Mouse (Mus musculus) bone marrow, adult 2 months (tissue): ENCODE data around the gene Mmp24. TPM values are rescaled to one million over a fixed set of nuclear protein-coding genes. Genes with fewer than 3 reads are reported as not detected.

Experiments
- H3K27ac ChIP-seq: fragments of 200-500 bp; 2 replicates; pipeline ENCODE4 v1.5.1; 2012; ENCODE audit warnings: low read depth, mild to moderate bottlenecking, control low read depth, inconsistent platforms, low read length; ENCODE audit not compliant: control insufficient read depth, poor library complexity, insufficient read depth
- H3K4me1 ChIP-seq: fragments of 200-500 bp; 2 replicates; pipeline ENCODE4 v1.6.1; 2011; ENCODE audit warnings: low read length; ENCODE audit not compliant: control insufficient read depth, insufficient read depth
- H3K4me3 ChIP-seq: fragments of 200-500 bp; replicated peaks from 2 replicates; pipeline ENCODE3; 2011; ENCODE audit warnings: mild to moderate bottlenecking, low read depth, low read length, control low read depth; ENCODE audit not compliant: control insufficient read depth
- CTCF ChIP-seq: fragments of 200-500 bp; IDR thresholded peaks from 2 replicates; pipeline ENCODE4 v1.5.1; 2011; ENCODE audit warnings: low read length, control low read depth; ENCODE audit not compliant: control insufficient read depth, insufficient read depth
- POLR2A ChIP-seq: fragments of 200-500 bp; IDR thresholded peaks from 2 replicates; pipeline ENCODE4 v1.6.1; 2011; ENCODE audit warnings: low read depth, mild to moderate bottlenecking, control low read depth, low read length, borderline replicate concordance; ENCODE audit not compliant: control insufficient read depth
- WGBS: fragments of 180-500 bp; shearing (Covaris S2); methylation state at CpG from one replicate; pipeline ENCODE4 v1.1.7; 2018; 5-methylcytosine and 5-hydroxymethylcytosine counted together
- polyA plus RNA-seq: library from polyadenylated mRNA; stranded (reverse); fragments of >200 nt; gene quantifications from 2 replicates; pipeline ENCODE4 v1.2.4, GENCODE M21; 2011; ENCODE audit warnings: low replicate concordance; ENCODE audit not compliant: missing spikeins, insufficient read depth, insufficient read length

Mmp24 gene
- polyA plus RNA-seq, 1 experiment = not detected

- Histone ChIP-seq H3K27ac (no peak overlapping the region), H3K4me1 (no peaks in the 10 kb centered on the region; the same call in 1 of the 2 replicates), H3K4me3 (no peak overlapping the region)
- TF ChIP-seq POLR2A = no peak
- TF ChIP-seq CTCF = no peak
- 53% methylated on average over 7 of the region's 7 CpGs for whole genome bisulfite sequencing
Observed at GRCm38 (mm10) chr2:155779066-155779465, 3.9 kb downstream of the Mmp24 start.

GRCm38 (mm10) chr2:155779506-155779905, 4.4 kb downstream of the Mmp24 start:
- no peak overlapping the region for H3K4me3 ChIP-seq
- 85% methylated on average over 3 of the region's 3 CpGs for WGBS
- no peak overlapping the region for H3K27ac ChIP-seq
- TF ChIP-seq POLR2A (no peak), CTCF (no peak)
- no peaks in the 10 kb centered on the region; the same call in 1 of the 2 replicates for H3K4me1 ChIP-seq

- 71% methylated on average over 6 of the region's 6 CpGs for WGBS
- Histone ChIP-seq H3K4me1 (no peaks in the 10 kb centered on the region; the same call in 1 of the 2 replicates), H3K4me3 (no peak overlapping the region), H3K27ac (no peak overlapping the region)
- TF ChIP-seq POLR2A (no peak), CTCF (no peak)
Observed at GRCm38 (mm10) chr2:155784534-155784933, 9.4 kb downstream of the Mmp24 start.

DNA sequence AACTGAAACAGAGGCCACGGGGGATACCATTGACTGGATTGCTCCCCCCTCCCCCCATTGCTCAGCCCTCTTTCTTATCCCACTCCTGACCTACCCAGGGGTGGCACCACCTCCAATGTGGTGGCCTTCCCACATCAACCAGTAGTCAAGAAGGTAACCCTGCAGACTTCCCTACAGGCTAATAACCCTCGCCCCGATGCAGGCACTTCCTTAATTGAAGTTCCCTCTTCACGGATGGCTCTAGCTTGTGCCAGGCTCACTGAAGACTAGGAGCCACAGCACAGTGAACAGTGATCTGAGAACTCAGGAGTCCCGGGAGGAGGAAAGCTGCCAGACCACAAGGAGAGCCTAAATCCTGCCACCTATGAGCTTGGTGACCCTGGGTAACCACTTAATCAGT, 11.8 kb downstream of the Mmp24 start:
- Histone ChIP-seq H3K4me1 (no peaks in the 10 kb centered on the region; the same call in 1 of the 2 replicates), H3K4me3 (no peak overlapping the region), H3K27ac (no peak overlapping the region)
- TF ChIP-seq POLR2A = no peak
- TF ChIP-seq CTCF = no peak
- 16% methylated on average over 5 of the region's 5 CpGs for WGBS

DNA sequence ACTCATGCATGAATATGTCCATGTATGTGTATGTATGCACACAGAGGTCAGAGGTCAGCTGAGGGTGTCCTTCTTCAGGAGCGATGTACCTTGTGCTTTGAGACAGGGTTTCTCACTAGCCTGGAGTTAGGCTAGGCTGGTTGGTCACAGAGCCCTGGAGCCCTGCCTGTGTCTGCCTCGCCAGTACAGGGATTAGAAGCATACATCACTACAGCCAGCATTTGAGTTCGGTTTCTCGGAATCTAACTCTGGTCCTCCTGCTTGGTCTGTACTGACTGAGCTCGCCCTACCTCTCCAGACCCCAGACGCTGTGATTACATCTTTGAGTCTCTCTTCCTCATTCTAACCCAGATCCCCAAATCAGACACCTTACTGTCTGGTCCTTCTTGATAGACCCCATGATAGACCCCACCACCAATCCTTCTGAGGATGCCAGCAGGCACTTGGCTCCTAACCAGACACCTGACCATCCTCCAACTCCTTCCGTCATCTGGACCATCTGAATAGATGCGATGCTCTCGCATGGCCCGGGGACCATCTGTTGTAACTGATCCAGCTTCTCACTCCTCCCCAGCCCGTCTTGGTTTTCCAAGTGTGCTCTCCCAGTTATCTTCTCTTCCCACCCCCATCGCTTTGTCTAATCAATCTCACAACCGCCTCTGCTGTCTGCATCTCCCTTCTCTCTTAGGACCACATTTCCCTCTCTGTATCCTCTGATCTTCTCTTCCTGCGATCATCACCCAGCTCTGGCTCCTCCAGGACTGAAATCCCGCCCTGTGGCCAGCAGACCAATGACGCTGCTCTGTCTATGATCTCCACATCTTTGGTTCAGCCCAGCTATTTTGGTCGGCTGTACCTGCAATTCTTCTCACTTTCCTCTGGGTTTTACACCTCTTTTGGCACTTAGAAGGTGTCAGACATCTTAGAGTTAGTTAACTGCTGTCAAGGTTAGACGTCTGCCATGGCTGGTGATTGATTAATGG, 13.1 kb downstream of the Mmp24 start:
- WGBS = 63% methylated on average over 18 of the region's 18 CpGs
- TF ChIP-seq POLR2A (no peak), CTCF (no peak)
- H3K4me3 ChIP-seq = no peak overlapping the region
- no peak overlapping the region for H3K27ac ChIP-seq
- H3K4me1 ChIP-seq = no peaks in the 10 kb centered on the region; the same call in 1 of the 2 replicates

GRCm38 (mm10) chr2:155792899-155793298, 17.8 kb downstream of the Mmp24 start:
- no peaks in the 10 kb centered on the region; the same call in none of the 2 replicates for H3K4me1 ChIP-seq
- no peak overlapping the region for H3K4me3 ChIP-seq
- TF ChIP-seq POLR2A (no peak), CTCF (no peak)
- H3K27ac ChIP-seq = no peak overlapping the region
- WGBS = 22% methylated on average over 12 of the region's 12 CpGs

DNA sequence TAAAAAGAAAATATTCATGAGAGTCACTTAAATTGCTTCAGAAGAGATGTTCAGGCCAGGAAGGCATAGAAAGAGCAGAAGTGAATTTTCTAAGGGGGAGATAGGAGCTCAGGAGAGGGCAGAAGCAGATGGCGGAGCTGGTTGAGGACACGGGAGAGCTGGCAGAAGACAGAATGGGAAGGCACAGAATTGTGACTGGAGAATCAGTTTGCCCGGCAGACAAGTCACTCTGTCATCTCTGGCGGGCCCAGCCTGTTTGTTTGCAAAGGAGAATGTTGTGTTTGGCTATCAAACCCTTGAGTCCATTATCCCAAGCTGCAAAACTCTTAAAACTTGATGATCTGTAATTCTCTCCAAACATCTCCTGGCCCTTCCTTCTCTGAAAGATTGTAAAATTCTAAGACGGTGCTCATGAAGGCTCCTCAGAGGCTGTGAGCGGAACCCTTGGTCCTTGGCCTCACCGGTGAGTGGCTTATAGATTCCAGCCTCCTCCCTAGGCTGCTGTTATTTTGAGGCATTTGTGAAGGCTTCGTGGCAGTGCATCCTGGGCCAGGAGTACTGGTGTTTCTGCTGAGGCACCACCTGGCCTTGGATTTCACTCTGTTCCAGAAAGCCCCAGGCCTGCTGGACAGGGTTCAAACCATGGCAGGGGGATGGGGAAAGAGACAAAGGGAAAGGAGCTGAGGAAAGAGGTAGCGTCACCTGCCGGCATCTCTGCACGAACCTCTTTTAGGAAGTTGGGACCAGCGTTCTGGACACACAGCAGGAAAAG, 19.7 kb downstream of the Mmp24 start:
- WGBS = 84% methylated on average over 12 of the region's 12 CpGs
- no peaks in the 10 kb centered on the region; the same call in none of the 2 replicates for H3K4me1 ChIP-seq
- no peak overlapping the region for H3K4me3 ChIP-seq
- TF ChIP-seq CTCF (no peak), POLR2A (no peak)
- H3K27ac ChIP-seq = no peak overlapping the region

DNA sequence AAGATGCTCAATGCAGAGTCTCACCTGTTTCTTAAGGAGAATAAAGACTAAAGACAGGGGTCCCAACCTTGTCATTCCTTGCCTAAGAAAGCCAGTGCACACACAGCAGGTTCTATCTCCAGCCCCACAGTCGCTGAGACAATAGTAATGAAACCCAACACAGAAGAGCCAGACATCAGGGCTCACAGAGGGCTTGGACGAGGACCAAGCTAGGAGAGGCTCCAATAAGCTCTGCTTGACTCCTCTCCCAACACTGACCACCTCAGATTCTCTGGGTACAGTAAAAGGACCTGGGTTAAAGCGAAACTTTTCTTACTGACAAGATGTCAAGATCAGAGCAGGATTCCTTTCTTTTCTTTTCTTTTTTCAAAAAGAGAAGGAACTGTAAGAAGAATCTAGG, 23.5 kb downstream of the Mmp24 start:
- Histone ChIP-seq H3K4me3 (no peak overlapping the region), H3K27ac (no peak overlapping the region), H3K4me1 (no peaks in the 10 kb centered on the region; the same call in 1 of the 2 replicates)
- WGBS = 46% methylated on average over 3 of the region's 3 CpGs
- TF ChIP-seq POLR2A (no peak), CTCF (no peak)
